Mouse (Mus musculus) large intestine, adult 2 months (tissue): ENCODE measurements around the gene Ier5. TPM values are rescaled to one million over a fixed set of nuclear protein-coding genes. Genes with fewer than 3 reads are reported as not detected.

Experiments
- DNase-seq: peaks from one replicate; pipeline ENCODE4 v3.0.0-alpha.2; 2012; ENCODE audit warnings: low read depth, low spot score
- WGBS: fragments of 180-500 bp; shearing (Covaris S2); methylation state at CpG from one replicate; pipeline ENCODE4 v1.1.7; 2018; 5-methylcytosine and 5-hydroxymethylcytosine counted together
- polyA plus RNA-seq: library from polyadenylated mRNA; depleted of rRNA; stranded (reverse); fragments of >200 nt; gene quantifications from 2 replicates; pipeline ENCODE4 v1.2.3, GENCODE M21; 2012

Gene Ier5
- polyA plus RNA-seq, 1 experiment: 25.3 TPM

- under 1% methylated on average over 66 of the region's 77 CpGs for WGBS
- no peak for DNase-seq
Observed at GRCm38 (mm10) chr1:155083271-155084265, 15.9 kb downstream of the Ier5 start.

GRCm38 (mm10) chr1:155082965-155083268 is 16.5 kb downstream of the Ier5 start:
- WGBS: 1% methylated on average over 18 of the region's 18 CpGs
- DNase-seq: no peak

GRCm38 (mm10) chr1:155082158-155082964 is 17.1 kb downstream of the Ier5 start:
- DNase-seq: no peak

GRCm38 (mm10) chr1:155077675-155078074 is 21.8 kb downstream of the Ier5 start:
- 90% methylated on average over 3 of the region's 3 CpGs for WGBS
- no peak for DNase-seq

More at GRCm38 (mm10) chr1:155082158-155082964, 17.1 kb downstream of the Ier5 start:
- WGBS: 42% methylated on average over 11 of the region's 11 CpGs

- no peak for DNase-seq
- 77% methylated on average over 7 of the region's 7 CpGs for WGBS
Observed at GRCm38 (mm10) chr1:155075856-155076255, 23.6 kb downstream of the Ier5 start.

- DNase-seq: no peak
Observed at GRCm38 (mm10) chr1:155074856-155075255, 24.6 kb downstream of the Ier5 start.

GRCm38 (mm10) chr1:155073905-155074304 is 25.5 kb downstream of the Ier5 start:
- 90% methylated on average over 6 of the region's 6 CpGs for WGBS

More at GRCm38 (mm10) chr1:155074856-155075255, 24.6 kb downstream of the Ier5 start:
- WGBS: 14% methylated on average over 7 of the region's 7 CpGs

GRCm38 (mm10) chr1:155073133-155073532 is 26.3 kb downstream of the Ier5 start:
- DNase-seq: no peak
- WGBS: 91% methylated on average over 7 of the region's 7 CpGs

More at GRCm38 (mm10) chr1:155073905-155074304, 25.5 kb downstream of the Ier5 start:
- no peak for DNase-seq

GRCm38 (mm10) chr1:155071287-155071876 is 28.1 kb downstream of the Ier5 start:
- 38% methylated on average over 7 of the region's 7 CpGs for WGBS
- DNase-seq: no peak

- no peak for DNase-seq
- WGBS: 86% methylated on average over 5 of the region's 5 CpGs
Observed at GRCm38 (mm10) chr1:155070561-155071286, 28.7 kb downstream of the Ier5 start.

- 27% methylated on average over 7 of the region's 7 CpGs for WGBS
- no peak for DNase-seq
Observed at GRCm38 (mm10) chr1:155069696-155070095, 29.7 kb downstream of the Ier5 start.

- 86% methylated on average over 5 of the region's 5 CpGs for WGBS
- DNase-seq: no peak
Observed at GRCm38 (mm10) chr1:155066196-155066595, 33.2 kb downstream of the Ier5 start.

- 75% methylated on average over 11 of the region's 11 CpGs for WGBS
- no peak for DNase-seq
Observed at GRCm38 (mm10) chr1:155065068-155065701, 34.3 kb downstream of the Ier5 start.

GRCm38 (mm10) chr1:155064649-155065048 is 34.8 kb downstream of the Ier5 start:
- WGBS: 78% methylated on average over 4 of the region's 4 CpGs

GRCm38 (mm10) chr1:155064111-155064510 is 35.3 kb downstream of the Ier5 start:
- WGBS: 29% methylated on average over 5 of the region's 5 CpGs
- DNase-seq: peak; percentile 80

More at GRCm38 (mm10) chr1:155064649-155065048, 34.8 kb downstream of the Ier5 start:
- no peak for DNase-seq

- WGBS: 94% methylated on average over 4 of the region's 4 CpGs
- no peak for DNase-seq
Observed at GRCm38 (mm10) chr1:155062963-155063362, 36.5 kb downstream of the Ier5 start.

GRCm38 (mm10) chr1:155062057-155062456 is 37.4 kb downstream of the Ier5 start:
- WGBS: 85% methylated on average over 7 of the region's 7 CpGs

GRCm38 (mm10) chr1:155060832-155061801 is 38.3 kb downstream of the Ier5 start:
- DNase-seq: no peak
- 85% methylated on average over 17 of the region's 17 CpGs for WGBS

More at GRCm38 (mm10) chr1:155062057-155062456, 37.4 kb downstream of the Ier5 start:
- no peak for DNase-seq
